Mouse (Mus musculus) stomach, embryonic 14.5 days (tissue): ENCODE data around the gene C1s2. TPM values are rescaled to one million over a fixed set of nuclear protein-coding genes. Genes with fewer than 3 reads are reported as not detected.
A peak's percentile ranks its signal among the peaks of the same experiment; 100 is the strongest.

Source experiments
- ATAC-seq: fragments of 200-750 bp; cut with Nextera tagmentation; 2 replicates; pipeline ENCODE4 v1.8.0; 2017; ENCODE audit warnings: low read depth, moderate TSS enrichment; ENCODE audit not compliant: insufficient number of reproducible peaks, insufficient read depth, low FRiP score
- H3K27ac ChIP-seq: fragments of 300-500 bp; sonication (generic); 2 replicates; pipeline ENCODE4 v1.5.1; 2014; ENCODE audit warnings: mild to moderate bottlenecking, low read length, moderate library complexity, mixed read lengths
- H3K27me3 ChIP-seq: fragments of 300-500 bp; sonication (generic); 2 replicates; pipeline ENCODE4 v1.6.1; 2014; ENCODE audit warnings: low read length, control low read depth, mixed read lengths; ENCODE audit not compliant: control insufficient read depth, insufficient read depth
- H3K36me3 ChIP-seq: fragments of 300-500 bp; sonication (generic); 2 replicates; pipeline ENCODE4 v1.6.1; 2014; ENCODE audit warnings: mild to moderate bottlenecking, control low read depth, low read length, moderate library complexity, mixed read lengths; ENCODE audit not compliant: control insufficient read depth, insufficient read depth
- H3K4me1 ChIP-seq: fragments of 300-500 bp; sonication (generic); 2 replicates; pipeline ENCODE4 v1.6.1; 2014; ENCODE audit warnings: low read length, control low read depth, mixed read lengths; ENCODE audit not compliant: control insufficient read depth, insufficient read depth
- H3K4me2 ChIP-seq: fragments of 300-500 bp; sonication (generic); replicated peaks from 2 replicates; pipeline ENCODE4 v1.6.1; 2014; ENCODE audit warnings: low read depth, low read length, control low read depth
- H3K4me3 ChIP-seq: fragments of 300-500 bp; sonication (generic); 2 replicates; pipeline ENCODE4 v1.5.1; 2014; ENCODE audit warnings: low read depth, low read length, control low read depth
- H3K9ac ChIP-seq: fragments of 300-500 bp; sonication (generic); replicated peaks from 2 replicates; pipeline ENCODE4 v1.6.1; 2014; ENCODE audit warnings: low read depth, mild to moderate bottlenecking, control low read depth, low read length, moderate library complexity, mixed read lengths
- H3K9me3 ChIP-seq: fragments of 300-500 bp; sonication (generic); 2 replicates; pipeline ENCODE4 v1.6.1; 2016; ENCODE audit warnings: low read depth, low read length, control low read depth; ENCODE audit not compliant: control insufficient read depth
- WGBS: fragments of 180-500 bp; shearing (Covaris S2); extraction: QIAGEN DNeasy Blood & Tissue Kit; methylation state at CpG from one replicate; pipeline ENCODE4 v1.1.7; 2014; 5-methylcytosine and 5-hydroxymethylcytosine counted together
- polyA plus RNA-seq: library from polyadenylated mRNA; unstranded; fragments of >200 nt; fragmentation: Nextera tagmentation; extraction: Ambion mirVana; gene quantifications from 2 replicates; pipeline ENCODE4 v1.2.1, GENCODE M21; 2014

C1s2 gene
- polyA plus RNA-seq, 1 experiment from 2014 or later, result not detected

- Histone ChIP-seq H3K4me1 (no peaks in the 10 kb centered on the region), H3K4me2 (no peak overlapping the region), H3K9ac (no peak overlapping the region), H3K9me3 (no peaks in the 10 kb centered on the region), H3K4me3 (no peak overlapping the region), H3K36me3 (no peaks in the 10 kb centered on the region), H3K27me3 (no peaks in the 10 kb centered on the region), H3K27ac (no peak overlapping the region)
- no peak for ATAC-seq
- WGBS, result 84% methylated on average over 7 of the region's 7 CpGs
Observed at GRCm38 (mm10) chr6:124670281-124670900, 34.5 kb upstream of the C1s2 start.

GRCm38 (mm10) chr6:124669234-124669859 lies 33.5 kb upstream of the C1s2 start:
- no peaks in the 10 kb centered on the region for H3K36me3 ChIP-seq
- H3K9me3 ChIP-seq, result no peaks in the 10 kb centered on the region
- no peak overlapping the region for H3K9ac ChIP-seq
- 85% methylated on average over 11 of the region's 11 CpGs for WGBS
- H3K27me3 ChIP-seq, result no peaks in the 10 kb centered on the region
- H3K4me3 ChIP-seq, result no peak overlapping the region
- no peaks in the 10 kb centered on the region for H3K4me1 ChIP-seq
- H3K27ac ChIP-seq, result no peak overlapping the region
- H3K4me2 ChIP-seq, result no peak overlapping the region
- no peak for ATAC-seq

DNA sequence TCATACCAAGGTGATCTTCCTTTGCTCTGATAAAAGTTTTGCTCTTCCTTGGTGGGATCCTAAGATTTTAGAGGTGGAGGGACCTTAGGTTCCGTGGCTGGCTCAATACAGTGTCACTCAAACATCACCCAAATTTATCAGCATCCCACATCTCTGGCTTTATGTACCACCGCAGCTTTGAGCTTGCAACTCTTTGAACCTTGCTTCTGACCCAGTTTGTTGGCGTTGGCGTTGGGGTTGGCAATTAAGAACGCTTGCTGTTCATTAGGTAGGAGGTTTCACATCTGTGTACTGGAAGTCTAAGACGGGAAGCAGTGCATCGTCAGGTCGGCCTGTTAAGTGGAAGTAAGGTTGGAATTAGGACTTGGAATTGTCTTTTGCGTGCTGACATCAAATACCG lies 29.1 kb upstream of the C1s2 start:
- Histone ChIP-seq H3K9me3 (no peaks in the 10 kb centered on the region), H3K4me1 (no peaks in the 10 kb centered on the region), H3K9ac (no peak overlapping the region), H3K27me3 (no peaks in the 10 kb centered on the region), H3K27ac (no peak overlapping the region), H3K4me3 (no peak overlapping the region), H3K36me3 (no peaks in the 10 kb centered on the region), H3K4me2 (no peak overlapping the region)
- 92% methylated on average over 10 of the region's 10 CpGs for WGBS
- ATAC-seq, result no peak

DNA sequence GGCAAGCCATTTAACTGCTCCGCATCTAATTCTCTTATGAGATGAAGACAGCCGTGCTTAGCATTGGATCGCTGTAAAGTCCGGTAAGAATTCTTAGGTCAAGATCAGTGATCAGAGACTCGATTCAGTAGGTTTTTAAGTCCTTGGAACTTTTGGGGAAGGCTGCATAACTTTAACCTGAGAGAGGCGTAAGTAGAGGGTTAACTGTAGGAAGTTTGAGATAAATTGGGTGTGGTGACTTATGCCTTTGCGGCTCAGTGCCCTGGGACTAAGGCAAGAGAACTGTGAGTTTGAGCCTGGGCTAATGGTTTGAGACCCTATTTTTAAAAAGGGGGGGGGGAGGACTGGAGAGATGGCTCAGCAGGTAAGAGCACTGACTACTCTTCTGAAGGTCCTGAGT lies 28.4 kb upstream of the C1s2 start:
- 77% methylated on average over 7 of the region's 7 CpGs for WGBS
- Histone ChIP-seq H3K4me3 (no peak overlapping the region; the same call in 1 of the 2 replicates), H3K4me2 (peak overlapping the region; percentile 63; the same call in 1 of the 2 replicates), H3K4me1 (no peaks in the 10 kb centered on the region), H3K27ac (no peak overlapping the region), H3K9ac (no peak overlapping the region), H3K9me3 (no peaks in the 10 kb centered on the region), H3K36me3 (no peaks in the 10 kb centered on the region), H3K27me3 (no peaks in the 10 kb centered on the region)
- no peak for ATAC-seq

DNA sequence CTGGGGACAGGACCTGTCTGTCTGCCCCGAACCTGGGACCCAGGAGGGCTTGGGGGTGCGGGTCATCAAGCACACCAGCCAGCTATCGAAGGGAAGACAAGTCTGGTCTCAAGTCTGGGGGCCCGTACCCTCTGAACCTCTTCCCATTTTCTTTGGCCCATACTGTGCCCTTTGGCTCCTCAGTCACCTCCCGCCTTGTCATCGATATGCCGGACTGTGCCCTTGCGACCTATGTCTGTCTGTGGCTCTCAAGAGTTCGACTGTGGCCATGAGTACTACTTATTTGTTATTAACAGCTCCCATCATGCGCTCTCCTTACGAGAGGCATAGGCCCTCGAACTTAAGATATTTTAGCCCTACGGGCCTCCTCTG lies 27.5 kb upstream of the C1s2 start:
- Histone ChIP-seq H3K4me1 (no peaks in the 10 kb centered on the region), H3K27ac (no peak overlapping the region), H3K9ac (peak overlapping the region; percentile 22; the same call in 1 of the 2 replicates), H3K27me3 (no peaks in the 10 kb centered on the region), H3K36me3 (no peaks in the 10 kb centered on the region), H3K4me3 (peak overlapping the region; percentile 63), H3K4me2 (peak overlapping the region; percentile 63), H3K9me3 (no peaks in the 10 kb centered on the region)
- no peak for ATAC-seq
- WGBS, result 16% methylated on average over 13 of the region's 13 CpGs

GRCm38 (mm10) chr6:124662477-124663423 lies 26.9 kb upstream of the C1s2 start, which contains the start of gene Lpcat3:
Lpcat3 (plus strand) TSS chr6:124663027.
- H3K4me2 ChIP-seq, result peak within 1 kb of the TSS; percentile 63
- H3K36me3 ChIP-seq, result no peaks in the 10 kb centered on the region
- H3K9me3 ChIP-seq, result no peaks in the 10 kb centered on the region
- no peaks in the 10 kb centered on the region for H3K27me3 ChIP-seq
- peak within 1 kb of the TSS; percentile 40; the same call in 1 of the 2 replicates for H3K9ac ChIP-seq
- H3K4me3 ChIP-seq, result peak within 1 kb of the TSS; percentile 63
- ATAC-seq, result peak; percentile 98
- H3K4me1 ChIP-seq, result no peaks in the 10 kb centered on the region
- H3K27ac ChIP-seq, result peak within 1 kb of the TSS; percentile 53
- WGBS, result under 1% methylated on average over 82 of the region's 87 CpGs

DNA sequence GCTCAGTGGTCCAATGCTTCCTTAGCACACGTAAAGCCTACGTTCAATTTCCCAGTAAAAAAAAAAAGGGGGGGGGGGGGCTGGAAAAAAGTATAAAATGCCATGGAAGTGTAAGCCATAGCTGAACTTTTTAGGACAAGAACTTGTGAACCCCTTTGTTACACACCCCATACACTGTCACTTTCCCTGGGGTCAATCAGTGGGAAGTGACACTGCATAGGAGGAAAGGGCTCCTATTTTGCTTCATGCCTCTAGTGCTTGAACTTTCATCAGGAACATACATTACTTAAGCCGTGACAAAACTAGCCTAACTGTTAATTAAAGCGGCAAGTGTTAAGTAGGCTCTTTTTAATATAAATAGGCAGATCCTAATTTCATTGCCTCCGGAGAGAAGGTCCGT lies 26.1 kb upstream of the C1s2 start:
- WGBS, result 30% methylated on average over 6 of the region's 6 CpGs
- Histone ChIP-seq H3K27me3 (no peaks in the 10 kb centered on the region), H3K27ac (peak overlapping the region; percentile 48; the same call in 1 of the 2 replicates), H3K9ac (peak overlapping the region; percentile 40; the same call in 1 of the 2 replicates), H3K9me3 (no peaks in the 10 kb centered on the region), H3K36me3 (no peaks in the 10 kb centered on the region), H3K4me2 (peak overlapping the region; percentile 49), H3K4me1 (no peaks in the 10 kb centered on the region), H3K4me3 (peak overlapping the region; percentile 63)
- no peak for ATAC-seq

GRCm38 (mm10) chr6:124661156-124661806 lies 25.4 kb upstream of the C1s2 start:
- no peak for ATAC-seq
- Histone ChIP-seq H3K27ac (no peak overlapping the region), H3K9me3 (no peaks in the 10 kb centered on the region), H3K9ac (no peak overlapping the region), H3K4me2 (no peak overlapping the region), H3K27me3 (no peaks in the 10 kb centered on the region), H3K4me3 (no peak overlapping the region), H3K36me3 (no peaks in the 10 kb centered on the region), H3K4me1 (no peaks in the 10 kb centered on the region)
- WGBS, result 91% methylated on average over 4 of the region's 4 CpGs
